Mouse (Mus musculus) urinary bladder, postnatal 4 days (tissue): ENCODE data around the gene Plekhs1.
"Not testable (repeated sequence)": the region's sequence is repeated elsewhere in the genome, so short reads cannot be mapped to it uniquely, and the experiment has no call there.

Experiments used
- DNase-seq, 2 experiments: peaks; one replicate each; pipeline ENCODE4 v3.0.0; 2021 to 2022; ENCODE audit warnings: low spot score in 2 of 2

The Plekhs1 gene

DNA sequence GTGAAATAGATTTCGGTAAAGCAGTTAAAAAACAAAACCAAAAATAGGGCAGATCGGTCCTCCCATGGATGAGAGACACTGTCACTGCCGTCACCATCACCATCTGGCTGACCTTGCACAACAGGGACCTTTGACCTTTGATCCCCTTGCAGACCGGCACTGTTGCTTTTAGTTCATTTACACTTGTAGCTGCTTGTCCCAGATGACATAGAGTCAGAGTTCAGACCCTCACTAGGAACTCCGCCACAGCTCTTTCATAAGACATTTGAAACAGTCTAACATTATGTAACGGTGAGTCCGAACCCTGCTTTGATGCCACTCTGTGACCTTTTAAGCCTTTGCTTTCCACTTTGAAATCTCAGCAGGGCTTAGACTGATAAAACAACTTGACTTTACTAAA is 58.0 kb downstream of the Plekhs1 start:
- not testable (repeated sequence) for DNase-seq

DNA sequence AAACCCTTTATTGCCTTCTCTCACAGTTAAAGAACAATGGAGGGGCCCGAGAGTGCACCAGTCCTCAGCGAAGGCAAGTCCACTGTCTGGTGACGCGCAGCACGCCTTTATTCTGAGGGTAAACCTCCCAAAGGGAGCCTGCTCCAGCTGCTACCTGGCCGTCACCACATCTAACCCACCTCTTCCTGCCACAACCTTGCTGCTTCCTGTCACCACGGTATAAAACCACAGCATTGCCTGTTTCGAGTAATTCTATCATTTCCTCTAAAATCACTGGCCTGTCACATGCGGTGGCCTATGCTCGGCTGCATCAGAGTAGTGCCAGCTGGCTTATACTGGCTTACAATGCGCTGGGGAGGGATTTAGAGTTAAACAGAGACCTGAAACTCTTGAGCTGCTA is 69.1 kb downstream of the Plekhs1 start:
- DNase-seq = not testable (repeated sequence)

DNA sequence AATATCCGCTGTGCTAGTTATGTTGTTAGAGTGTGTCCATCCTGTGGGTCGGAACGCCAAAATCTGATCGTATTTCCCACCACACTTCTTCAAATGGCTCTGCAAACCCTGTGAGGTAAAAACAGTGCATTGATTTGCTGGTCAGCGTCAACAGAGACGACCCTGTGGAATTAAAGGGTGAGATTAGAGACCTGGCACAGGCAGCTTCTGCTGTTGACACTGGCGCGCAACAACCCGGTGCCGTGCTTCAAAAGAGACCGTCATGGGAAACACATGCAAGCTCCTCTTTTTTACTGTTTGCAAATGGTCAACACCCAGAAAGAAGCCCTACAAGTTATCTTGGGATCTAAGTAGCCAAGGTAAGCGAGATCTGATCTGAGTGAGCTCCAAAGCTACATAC is 69.8 kb downstream of the Plekhs1 start:
- DNase-seq = no peak

DNA sequence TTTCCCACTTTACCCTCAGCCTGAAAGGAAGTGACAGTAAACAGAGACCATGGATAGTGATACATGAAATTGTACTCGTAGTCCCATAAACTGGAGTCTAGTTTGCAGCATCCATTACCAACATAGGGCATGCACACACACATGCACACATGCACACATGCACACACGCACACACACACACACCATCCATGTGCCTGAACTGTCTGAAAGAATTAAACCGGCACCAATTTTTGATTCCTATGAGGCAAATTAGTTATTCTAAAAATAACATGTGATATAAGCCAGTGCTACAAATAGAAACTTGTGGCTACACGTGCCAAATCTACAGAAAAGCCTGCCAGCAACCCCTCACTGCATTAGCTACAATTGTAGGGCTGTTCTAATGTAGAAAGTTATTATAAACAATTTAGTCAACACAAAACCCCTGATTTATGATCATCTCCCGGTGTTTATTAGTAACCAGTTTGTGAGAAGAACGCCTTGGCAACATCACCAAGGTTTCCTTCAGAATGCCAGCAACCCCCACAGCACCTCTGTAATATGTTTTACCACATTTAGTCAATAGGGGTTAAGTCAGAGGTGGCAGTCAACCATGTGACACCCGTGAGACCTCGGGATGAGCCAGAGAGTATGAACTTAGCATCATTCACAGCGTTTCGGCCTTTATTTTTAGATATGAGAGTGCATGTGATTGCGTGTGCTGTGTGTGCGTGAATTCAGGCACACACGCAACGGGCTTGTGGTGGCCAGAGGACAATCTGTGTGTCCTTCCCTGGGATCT is 72.0 kb downstream of the Plekhs1 start:
- no peak for DNase-seq

DNA sequence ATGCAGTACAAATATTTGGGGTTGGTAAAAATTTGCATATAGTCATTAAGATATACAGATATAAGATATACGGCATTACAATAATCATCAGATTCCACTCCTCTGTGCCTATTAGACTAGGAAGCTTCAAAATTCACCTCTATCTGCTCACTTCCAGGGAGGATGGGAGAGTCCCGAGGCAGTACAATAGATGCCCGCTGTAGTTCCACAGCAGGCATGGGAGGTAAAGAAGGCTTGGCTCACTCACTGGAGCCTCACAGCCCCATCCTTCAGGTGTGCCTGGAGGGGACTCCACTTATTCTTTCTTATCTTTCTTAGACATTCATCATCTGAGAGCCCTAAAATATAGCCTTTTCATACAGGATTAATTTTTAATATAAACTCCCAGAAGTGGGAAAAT is 72.9 kb downstream of the Plekhs1 start:
- no peak for DNase-seq

DNA sequence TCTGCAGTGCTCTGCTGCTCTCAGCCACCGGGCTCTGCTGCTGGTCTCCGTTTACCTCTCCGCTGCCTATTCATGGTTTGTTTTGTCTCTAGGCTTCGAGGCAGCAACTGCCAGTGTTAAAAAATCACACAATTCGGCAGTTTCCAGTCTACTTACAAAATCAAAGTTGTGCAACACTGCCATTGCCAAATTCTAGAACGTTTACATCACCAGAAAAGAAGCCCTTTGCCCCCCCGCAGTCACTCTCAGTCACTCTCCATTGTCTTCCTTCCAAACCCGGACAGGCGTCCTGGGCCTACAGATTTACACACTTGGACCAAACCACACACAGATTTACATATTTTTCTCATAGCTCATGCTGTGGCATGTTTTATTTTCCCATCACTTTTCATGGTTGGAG is 73.6 kb downstream of the Plekhs1 start:
- DNase-seq = no peak

DNA sequence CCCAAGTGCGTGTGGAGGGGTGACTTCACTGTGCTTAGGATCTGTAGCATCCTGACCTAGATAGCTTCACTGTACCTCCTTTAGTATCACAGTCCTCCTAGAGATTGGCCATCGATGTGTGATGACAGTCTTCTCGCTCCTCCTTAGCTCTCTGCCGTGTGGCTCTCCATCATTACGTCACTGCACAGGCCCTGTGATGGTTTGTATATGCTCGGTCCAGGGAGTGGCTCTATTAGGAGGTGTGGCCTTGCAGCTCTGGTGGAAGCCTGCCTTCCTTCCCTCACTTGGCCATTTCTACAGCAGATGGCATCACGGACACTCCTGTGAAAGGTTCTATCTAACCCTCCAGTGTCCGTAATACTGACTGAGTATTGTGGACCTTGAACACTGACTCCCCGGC is 74.3 kb downstream of the Plekhs1 start:
- no peak for DNase-seq
